Mouse (Mus musculus) left cerebral cortex, adult 18-20 months (tissue): ENCODE results near the gene 1700025G04Rik. TPM values are rescaled to one million over a fixed set of nuclear protein-coding genes. Genes with fewer than 3 reads are reported as not detected.

ENCODE experiments used
- DNase-seq, 2 experiments: peaks; one replicate each; pipeline ENCODE4 v3.0.0; 2021 to 2022; ENCODE audit warnings: low spot score in 2 of 2, mixed read lengths in 1 of 2
- total RNA-seq, 2 experiments: library from RNA; stranded (reverse); gene quantifications; 2 replicates each; pipeline ENCODE4 v1.2.3; 2021

1700025G04Rik gene
- total RNA-seq, 2 experiments from 2014 or later = 69.7 to 72.8 TPM

GRCm38 (mm10) chr1:151971581-151971980, 118.3 kb downstream of the 1700025G04Rik start:
- no peak for DNase-seq

GRCm38 (mm10) chr1:151968126-151968525, 121.8 kb downstream of the 1700025G04Rik start:
- DNase-seq = no peak

GRCm38 (mm10) chr1:151964811-151965210, 125.1 kb downstream of the 1700025G04Rik start:
- DNase-seq = no peak

DNA sequence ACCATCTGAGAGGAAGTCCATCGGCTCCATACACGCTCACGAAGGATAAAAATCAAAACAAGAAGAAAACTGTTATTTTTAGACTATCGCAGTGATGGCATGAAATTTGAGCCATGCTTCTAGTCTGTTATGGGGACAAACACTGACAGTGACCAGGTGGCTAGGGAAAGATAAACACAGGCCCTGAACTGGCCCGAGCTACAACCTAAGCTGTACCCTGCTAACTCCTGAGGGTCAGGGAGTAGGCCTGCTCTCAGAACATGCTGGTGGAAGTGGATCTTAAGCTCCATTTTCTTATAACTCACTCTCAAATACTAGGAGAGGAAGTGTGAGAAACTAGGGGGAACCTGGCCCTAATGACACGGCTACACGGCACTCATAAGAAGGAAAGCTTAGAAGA, 126.7 kb downstream of the 1700025G04Rik start:
- no peak for DNase-seq

DNA sequence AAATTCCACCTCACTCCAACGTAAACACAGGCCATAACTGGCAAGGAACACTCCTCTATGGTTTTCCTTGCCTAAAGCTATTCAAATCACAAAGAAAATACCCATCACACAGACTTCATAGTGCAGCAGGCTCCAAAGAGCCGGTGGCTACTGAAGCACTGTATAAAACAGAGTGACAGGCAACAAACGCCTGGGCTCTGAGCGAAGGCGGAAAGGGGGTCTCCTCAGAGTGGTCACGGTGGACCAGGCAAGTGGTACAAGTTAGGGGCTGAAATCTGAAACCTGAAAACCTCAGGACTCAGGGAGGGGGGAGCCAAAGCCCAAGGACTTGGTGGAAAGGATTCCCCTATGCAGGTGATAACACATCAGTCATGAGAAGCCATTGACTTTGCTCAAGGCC, 127.8 kb downstream of the 1700025G04Rik start:
- no peak for DNase-seq

- no peak for DNase-seq
Observed at GRCm38 (mm10) chr1:151961204-151961603, 128.7 kb downstream of the 1700025G04Rik start.

- DNase-seq = no peak
Observed at GRCm38 (mm10) chr1:151959010-151959409, 130.9 kb downstream of the 1700025G04Rik start.

GRCm38 (mm10) chr1:151958442-151958841, 131.5 kb downstream of the 1700025G04Rik start:
- DNase-seq = no peak

- no peak for DNase-seq
Observed at GRCm38 (mm10) chr1:151957669-151958068, 132.3 kb downstream of the 1700025G04Rik start.

DNA sequence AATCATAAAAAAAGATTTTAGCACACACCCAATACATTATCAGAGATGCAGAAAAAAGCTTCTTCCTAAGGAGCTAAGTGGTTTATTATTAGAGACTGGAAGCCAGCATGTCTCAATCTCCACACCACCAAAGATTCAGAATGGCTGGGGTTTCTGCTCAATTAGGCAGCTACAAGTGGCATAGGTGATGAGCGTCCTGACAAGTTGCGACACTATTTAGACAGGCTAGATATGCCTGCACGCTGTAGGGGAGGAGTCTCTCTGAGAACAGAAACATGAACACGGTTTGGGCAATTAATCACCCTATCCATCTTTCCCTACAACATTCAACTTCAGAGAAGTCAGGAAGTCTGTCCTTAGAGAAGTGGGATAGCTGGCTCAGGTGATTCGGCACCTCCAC, 134.1 kb downstream of the 1700025G04Rik start:
- DNase-seq = no peak

- peak; percentile 60 to 62 for DNase-seq
Observed at GRCm38 (mm10) chr1:151953563-151953962, 136.4 kb downstream of the 1700025G04Rik start.

DNA sequence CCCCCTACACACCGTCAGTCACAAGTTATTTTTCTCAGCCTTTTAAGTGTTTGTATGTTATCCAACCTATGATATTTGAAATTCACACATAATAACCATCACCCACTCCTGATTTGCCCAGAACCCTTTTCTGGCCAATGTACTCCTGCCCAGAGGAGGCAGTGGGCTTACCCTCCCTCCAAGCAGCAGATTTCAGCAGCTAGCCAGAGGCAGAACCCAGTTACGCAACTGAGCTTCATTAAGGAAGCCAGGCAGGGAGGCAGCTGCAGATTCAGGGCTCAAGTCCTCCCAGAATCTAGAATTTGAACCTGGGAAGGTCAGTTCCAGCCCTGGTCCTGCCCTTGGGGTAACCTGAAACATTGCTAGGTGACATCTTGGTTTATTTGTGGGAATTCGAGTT, 141.9 kb downstream of the 1700025G04Rik start:
- DNase-seq = no peak

GRCm38 (mm10) chr1:151947571-151947970, 142.4 kb downstream of the 1700025G04Rik start:
- DNase-seq = no peak

DNA sequence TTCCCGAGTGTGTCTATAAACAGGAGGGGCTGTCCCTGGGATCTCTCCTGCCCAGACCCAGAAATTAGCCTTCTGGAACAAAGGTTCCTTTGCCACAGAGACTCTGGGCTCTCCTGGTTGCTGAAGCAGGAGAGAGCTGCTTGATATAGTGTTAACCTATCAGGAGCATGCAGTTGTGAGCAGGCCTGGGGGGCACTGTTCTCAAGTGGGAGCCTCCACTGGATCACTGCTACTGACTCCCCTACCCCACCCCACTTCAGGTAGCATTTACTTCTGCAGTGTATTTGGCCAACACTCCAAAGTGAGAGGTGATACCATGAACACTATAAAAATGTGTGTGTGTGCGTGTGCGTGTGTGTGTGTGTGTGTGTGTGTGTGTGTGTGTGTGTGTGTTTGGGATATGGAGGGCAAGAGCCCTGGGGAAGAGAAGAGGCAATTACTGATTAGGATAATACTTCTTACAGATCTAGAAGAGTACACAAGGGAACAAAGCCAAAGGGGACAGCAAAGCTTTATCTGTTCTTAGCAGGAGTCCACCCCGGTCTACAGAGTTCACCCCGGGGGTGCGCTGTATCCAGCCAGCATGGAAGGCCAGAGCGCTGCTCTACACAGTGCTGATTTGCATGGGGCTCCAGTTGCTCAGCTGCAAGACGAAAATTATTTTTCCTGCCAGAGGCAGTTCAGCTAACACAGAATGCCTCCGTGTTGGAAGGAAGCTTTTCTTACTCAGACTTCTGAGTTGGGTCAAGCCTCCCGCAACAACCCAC, 145.3 kb downstream of the 1700025G04Rik start:
- no peak for DNase-seq

GRCm38 (mm10) chr1:151943681-151944237, 146.2 kb downstream of the 1700025G04Rik start:
- no peak for DNase-seq

GRCm38 (mm10) chr1:151942972-151943654, 146.8 kb downstream of the 1700025G04Rik start:
- DNase-seq = no peak

GRCm38 (mm10) chr1:151939987-151940386, 149.9 kb downstream of the 1700025G04Rik start:
- no peak for DNase-seq

DNA sequence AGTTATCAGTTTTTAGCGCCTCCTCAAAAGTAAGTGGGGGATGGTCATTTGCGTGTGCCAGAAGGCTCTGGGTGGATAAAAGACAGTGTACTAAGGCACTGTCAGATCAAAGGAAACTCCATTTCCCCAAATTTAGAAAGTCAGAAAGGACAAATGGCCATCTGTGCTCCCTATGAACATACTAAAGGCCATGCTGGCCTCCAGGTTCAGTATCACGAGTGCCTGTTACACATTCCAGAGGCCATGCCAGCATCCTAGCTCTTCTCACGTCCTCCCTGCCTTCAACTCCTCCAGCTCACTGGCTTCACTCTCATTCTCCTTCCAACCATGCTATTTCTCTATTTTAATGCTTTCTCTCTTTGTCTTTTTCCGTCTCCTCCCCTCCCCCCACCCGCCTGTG, 150.4 kb downstream of the 1700025G04Rik start:
- no peak for DNase-seq

GRCm38 (mm10) chr1:151933605-151934004, 156.3 kb downstream of the 1700025G04Rik start:
- DNase-seq = no peak

- no peak for DNase-seq
Observed at GRCm38 (mm10) chr1:151926826-151927225, 163.1 kb downstream of the 1700025G04Rik start.

- DNase-seq = no peak
Observed at GRCm38 (mm10) chr1:151926141-151926540, 163.8 kb downstream of the 1700025G04Rik start.

DNA sequence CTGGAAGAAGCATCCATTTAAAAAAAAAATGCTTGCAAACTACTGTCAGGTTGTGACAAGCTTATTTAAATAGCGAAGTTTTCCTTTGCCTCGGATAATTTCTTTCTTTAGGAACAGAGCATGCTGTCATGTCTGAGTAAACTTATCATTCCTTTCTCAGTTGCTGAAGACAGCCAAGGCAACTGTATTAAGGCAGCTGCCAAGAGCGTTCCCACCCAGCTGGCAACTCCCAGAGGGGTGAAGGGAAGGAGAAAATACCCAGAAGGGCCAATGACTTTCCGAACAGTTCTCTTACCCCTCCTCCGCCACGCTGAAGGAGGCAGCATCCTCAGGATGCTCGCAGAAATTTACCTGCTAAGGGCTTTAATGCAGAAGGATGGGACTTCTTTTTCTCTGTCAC, 164.2 kb downstream of the 1700025G04Rik start:
- DNase-seq = no peak
